Mouse (Mus musculus): ENCODE results near the gene Evi5l. TPM values are rescaled to one million over a fixed set of nuclear protein-coding genes. Genes with fewer than 3 reads are reported as not detected.

The Evi5l gene
- polyA plus RNA-seq (2015; fragmentation: Nextera tagmentation; extraction: Ambion mirVana), result 15.0 and 16.7 TPM in 2 replicates

- Histone ChIP-seq H3K9me3 (replicated peaks; ENCODE audit: control insufficient read depth, low read length) (no peaks in the 10 kb centered on the region), H3K27me3 (ENCODE audit: control insufficient read depth, insufficient read depth, low read length) (no peaks in the 10 kb centered on the region), H3K4me3 (ENCODE audit: low read length) (peak within 1 kb of the TSS; percentile 95), H3K4me2 (ENCODE audit: low read depth, low read length) (peak within 1 kb of the TSS; percentile 89), H3K4me1 (ENCODE audit: control insufficient read depth, insufficient read depth, low read length) (peaks cover 7% of the 10 kb centered on the region), H3K9ac (ENCODE audit: low read length) (peak within 1 kb of the TSS; percentile 95), H3K36me3 (ENCODE audit: control insufficient read depth, insufficient read depth) (no peaks in the 10 kb centered on the region), H3K27ac (ENCODE audit: low read length) (0 out of 2 replicates have a peak within 1 kb of the TSS, but pooled peaks have one; percentile 4)
- WGBS, result under 1% methylated on average over 51 of the region's 51 CpGs
- ATAC-seq (replicated peaks; ENCODE audit: extremely low read depth, insufficient read depth, low FRiP score), result peak; percentile 99
Measured at GRCm38 (mm10) chr8:4165852-4166751, at the start of gene Evi5l. Gene Evi5l, plus strand, starts transcription at chr8:4166567.

- ATAC-seq (replicated peaks; ENCODE audit: extremely low read depth, insufficient read depth, low FRiP score), result no peak
- 89% methylated on average over 10 of the region's 10 CpGs for WGBS
- H3K4me2 ChIP-seq (ENCODE audit: low read depth, low read length), result no peak within 1 kb of the TSS
- no peak within 1 kb of the TSS for H3K9ac ChIP-seq (ENCODE audit: low read length)
- no peaks in the 10 kb centered on the region for H3K9me3 ChIP-seq (replicated peaks; ENCODE audit: control insufficient read depth, low read length)
- no peaks in the 10 kb centered on the region for H3K36me3 ChIP-seq (ENCODE audit: control insufficient read depth, insufficient read depth)
- H3K27ac ChIP-seq (ENCODE audit: low read length), result no peak within 1 kb of the TSS
- no peak within 1 kb of the TSS for H3K4me3 ChIP-seq (ENCODE audit: low read length)
- no peaks in the 10 kb centered on the region for H3K4me1 ChIP-seq (ENCODE audit: control insufficient read depth, insufficient read depth, low read length)
- 0 out of 2 replicates have a peak, but pooled peaks cover 2% of the 10 kb centered on the region for H3K27me3 ChIP-seq (ENCODE audit: control insufficient read depth, insufficient read depth, low read length)
Measured at GRCm38 (mm10) chr8:4133798-4134197, 32.6 kb upstream of the Evi5l start, which contains the start of gene Cd209g. Gene Cd209g, plus strand, starts transcription at chr8:4134098.

GRCm38 (mm10) chr8:4139660-4140646 is 26.4 kb upstream of the Evi5l start:
- Histone ChIP-seq H3K36me3 (ENCODE audit: control insufficient read depth, insufficient read depth) (no peaks in the 10 kb centered on the region), H3K4me1 (ENCODE audit: control insufficient read depth, insufficient read depth, low read length) (no peaks in the 10 kb centered on the region; the same call in 1 of the 2 replicates), H3K4me2 (ENCODE audit: low read depth, low read length) (no peak overlapping the region), H3K27me3 (ENCODE audit: control insufficient read depth, insufficient read depth, low read length) (0 out of 2 replicates have a peak, but pooled peaks cover 2% of the 10 kb centered on the region), H3K27ac (ENCODE audit: low read length) (no peak overlapping the region), H3K4me3 (ENCODE audit: low read length) (no peak overlapping the region), H3K9ac (ENCODE audit: low read length) (no peak overlapping the region), H3K9me3 (replicated peaks; ENCODE audit: control insufficient read depth, low read length) (no peaks in the 10 kb centered on the region)
- ATAC-seq (replicated peaks; ENCODE audit: extremely low read depth, insufficient read depth, low FRiP score), result no peak
- WGBS, result 8% methylated on average over 12 of the region's 12 CpGs

GRCm38 (mm10) chr8:4141721-4142120 is 24.6 kb upstream of the Evi5l start:
- Histone ChIP-seq H3K9ac (ENCODE audit: low read length) (no peak overlapping the region), H3K27ac (ENCODE audit: low read length) (no peak overlapping the region), H3K9me3 (replicated peaks; ENCODE audit: control insufficient read depth, low read length) (no peaks in the 10 kb centered on the region), H3K4me2 (ENCODE audit: low read depth, low read length) (no peak overlapping the region), H3K27me3 (ENCODE audit: control insufficient read depth, insufficient read depth, low read length) (0 out of 2 replicates have a peak, but pooled peaks cover 2% of the 10 kb centered on the region), H3K4me1 (ENCODE audit: control insufficient read depth, insufficient read depth, low read length) (no peaks in the 10 kb centered on the region; the same call in 1 of the 2 replicates), H3K36me3 (ENCODE audit: control insufficient read depth, insufficient read depth) (no peaks in the 10 kb centered on the region), H3K4me3 (ENCODE audit: low read length) (no peak overlapping the region)
- ATAC-seq (replicated peaks; ENCODE audit: extremely low read depth, insufficient read depth, low FRiP score), result no peak
- WGBS, result 52% methylated on average over 3 of the region's 3 CpGs

- Histone ChIP-seq H3K9ac (ENCODE audit: low read length) (no peak overlapping the region), H3K36me3 (ENCODE audit: control insufficient read depth, insufficient read depth) (no peaks in the 10 kb centered on the region), H3K9me3 (replicated peaks; ENCODE audit: control insufficient read depth, low read length) (peaks cover 2% of the 10 kb centered on the region; the same call in 1 of the 2 replicates), H3K4me2 (ENCODE audit: low read depth, low read length) (no peak overlapping the region), H3K4me1 (ENCODE audit: control insufficient read depth, insufficient read depth, low read length) (no peaks in the 10 kb centered on the region), H3K4me3 (ENCODE audit: low read length) (no peak overlapping the region), H3K27me3 (ENCODE audit: control insufficient read depth, insufficient read depth, low read length) (no peaks in the 10 kb centered on the region), H3K27ac (ENCODE audit: low read length) (no peak overlapping the region)
- ATAC-seq (replicated peaks; ENCODE audit: extremely low read depth, insufficient read depth, low FRiP score), result no peak
- 21% methylated on average over 1 of the region's 1 CpGs for WGBS
Measured at GRCm38 (mm10) chr8:4147272-4147671, 19.1 kb upstream of the Evi5l start.

GRCm38 (mm10) chr8:4154878-4155277 is 11.5 kb upstream of the Evi5l start:
- H3K27ac ChIP-seq (ENCODE audit: low read length), result no peak overlapping the region
- no peaks in the 10 kb centered on the region for H3K4me1 ChIP-seq (ENCODE audit: control insufficient read depth, insufficient read depth, low read length)
- H3K9ac ChIP-seq (ENCODE audit: low read length), result no peak overlapping the region
- no peak for ATAC-seq (replicated peaks; ENCODE audit: extremely low read depth, insufficient read depth, low FRiP score)
- H3K36me3 ChIP-seq (ENCODE audit: control insufficient read depth, insufficient read depth), result no peaks in the 10 kb centered on the region
- no peak overlapping the region for H3K4me2 ChIP-seq (ENCODE audit: low read depth, low read length)
- H3K4me3 ChIP-seq (ENCODE audit: low read length), result no peak overlapping the region
- H3K9me3 ChIP-seq (replicated peaks; ENCODE audit: control insufficient read depth, low read length), result no peaks in the 10 kb centered on the region; the same call in 1 of the 2 replicates
- no peaks in the 10 kb centered on the region for H3K27me3 ChIP-seq (ENCODE audit: control insufficient read depth, insufficient read depth, low read length)

GRCm38 (mm10) chr8:4162786-4163185 is 3.6 kb upstream of the Evi5l start:
- WGBS, result 37% methylated on average over 4 of the region's 4 CpGs
- H3K9ac ChIP-seq (ENCODE audit: low read length), result no peak overlapping the region
- H3K27me3 ChIP-seq (ENCODE audit: control insufficient read depth, insufficient read depth, low read length), result no peaks in the 10 kb centered on the region
- H3K4me3 ChIP-seq (ENCODE audit: low read length), result no peak overlapping the region
- ATAC-seq (replicated peaks; ENCODE audit: extremely low read depth, insufficient read depth, low FRiP score), result no peak
- H3K4me1 ChIP-seq (ENCODE audit: control insufficient read depth, insufficient read depth, low read length), result peaks cover 7% of the 10 kb centered on the region
- H3K4me2 ChIP-seq (ENCODE audit: low read depth, low read length), result no peak overlapping the region
- no peaks in the 10 kb centered on the region for H3K9me3 ChIP-seq (replicated peaks; ENCODE audit: control insufficient read depth, low read length)
- no peak overlapping the region for H3K27ac ChIP-seq (ENCODE audit: low read length)
- no peaks in the 10 kb centered on the region for H3K36me3 ChIP-seq (ENCODE audit: control insufficient read depth, insufficient read depth)

- Histone ChIP-seq H3K36me3 (ENCODE audit: control insufficient read depth, insufficient read depth) (no peaks in the 10 kb centered on the region), H3K4me1 (ENCODE audit: control insufficient read depth, insufficient read depth, low read length) (peaks cover 7% of the 10 kb centered on the region), H3K27ac (ENCODE audit: low read length) (0 out of 2 replicates have a peak overlapping the region, but pooled peaks have one; percentile 4), H3K9me3 (replicated peaks; ENCODE audit: control insufficient read depth, low read length) (no peaks in the 10 kb centered on the region), H3K9ac (ENCODE audit: low read length) (peak overlapping the region; percentile 72), H3K4me3 (ENCODE audit: low read length) (peak overlapping the region; percentile 72), H3K27me3 (ENCODE audit: control insufficient read depth, insufficient read depth, low read length) (no peaks in the 10 kb centered on the region), H3K4me2 (ENCODE audit: low read depth, low read length) (peak overlapping the region; percentile 69)
- WGBS, result 6% methylated on average over 13 of the region's 13 CpGs
- ATAC-seq (replicated peaks; ENCODE audit: extremely low read depth, insufficient read depth, low FRiP score), result no peak
Measured at GRCm38 (mm10) chr8:4165176-4165851, 1.1 kb upstream of the Evi5l start.
